In genomic region chr17:80145210-80145609, GRCm38 (mm10) we compare ENCODE assay signal across 19 mouse cellular contexts.
"Had no signal": no experiment of that assay in that cellular context is flagged by ENCODE, and none has a peak within 500 bp of the region (broad histone marks: within the 10 kb centered on the region; RNA-seq: fewer than 3 reads in every experiment).

No protein-coding gene starts in this region.

- H3K36me3 ChIP-seq: limb, embryonic 12.5 days; limb, embryonic 15.5 days; midbrain, embryonic 10.5 days; midbrain, embryonic 13.5 days; neural tube, embryonic 12.5 days; neural tube, embryonic 15.5 days had no signal

- H3K4me3 ChIP-seq: limb, embryonic 12.5 days; limb, embryonic 15.5 days; megakaryocyte, embryonic 14.5 days; midbrain, embryonic 10.5 days; midbrain, embryonic 13.5 days; neural tube, embryonic 12.5 days; neural tube, embryonic 15.5 days had no signal

- H3K9me3 ChIP-seq: limb, embryonic 12.5 days; limb, embryonic 15.5 days; megakaryocyte, embryonic 14.5 days; midbrain, embryonic 10.5 days; midbrain, embryonic 13.5 days; neural tube, embryonic 12.5 days; neural tube, embryonic 15.5 days had no signal

- H3K4me2 ChIP-seq: limb, embryonic 12.5 days; limb, embryonic 15.5 days; liver, embryonic 11.5 days; midbrain, embryonic 13.5 days; neural tube, embryonic 12.5 days; neural tube, embryonic 15.5 days had no signal

- H3K27me3 ChIP-seq: limb, embryonic 12.5 days; limb, embryonic 15.5 days; midbrain, embryonic 13.5 days; neural tube, embryonic 12.5 days; neural tube, embryonic 15.5 days had no signal

- H3K4me1 ChIP-seq: limb, embryonic 12.5 days; neural tube, embryonic 12.5 days had no signal

- ATAC-seq: intestine, postnatal 0 days; liver, postnatal 0 days; midbrain, embryonic 13.5 days; midbrain, embryonic 16.5 days had no signal

- DNase-seq: kidney, adult 9 months; kidney, postnatal 14 days; left cerebral cortex, postnatal 4 days; liver, postnatal 0 days; lung, postnatal 36 days; right cerebral cortex, adult 18-20 months; right cerebral cortex, postnatal 25 days; thymus, postnatal 25 days had no signal

- H3K9ac ChIP-seq: limb, embryonic 12.5 days; limb, embryonic 15.5 days; liver, embryonic 14.5 days; liver, postnatal 0 days; midbrain, embryonic 13.5 days; neural tube, embryonic 12.5 days; neural tube, embryonic 15.5 days had no signal

- H3K27ac ChIP-seq: limb, embryonic 12.5 days; limb, embryonic 15.5 days; liver, embryonic 14.5 days; midbrain, embryonic 10.5 days; midbrain, embryonic 13.5 days; neural tube, embryonic 12.5 days; neural tube, embryonic 15.5 days had no signal
